Mouse (Mus musculus) CH12.LX (cell line): ENCODE data around the gene Cfap97d2. TPM values are rescaled to one million over a fixed set of nuclear protein-coding genes. Genes with fewer than 3 reads are reported as not detected.

ENCODE experiments used
- DNase-seq: peaks from one replicate; pipeline ENCODE4 v3.0.0-alpha.2; 2013; ENCODE audit errors: extremely low read depth
- H3K27ac ChIP-seq: 2 replicates; pipeline ENCODE4 v1.5.1; 2012; ENCODE audit warnings: low read depth, mild to moderate bottlenecking, control low read depth, moderate library complexity; ENCODE audit not compliant: insufficient read depth
- H3K27me3 ChIP-seq: replicated peaks from 2 replicates; pipeline ENCODE3; 2012; ENCODE audit warnings: inconsistent platforms
- H3K36me3 ChIP-seq, 2 experiments: replicated peaks in 1 of 2; 2 replicates each; pipeline versions ENCODE3 to v1.6.1; 2012; ENCODE audit warnings: inconsistent platforms in 1 of 2, low read length in 1 of 2, mild to moderate bottlenecking in 1 of 2, mixed read lengths in 1 of 2, moderate library complexity in 1 of 2; ENCODE audit not compliant: control insufficient read depth in 1 of 2, insufficient read depth in 1 of 2
- H3K4me1 ChIP-seq, 2 experiments: 2 replicates each; pipeline ENCODE4 v1.6.1; 2012; ENCODE audit warnings: inconsistent platforms in 1 of 2, moderate library complexity in 1 of 2; ENCODE audit not compliant: insufficient read depth in 2 of 2, control insufficient read depth in 1 of 2
- H3K4me2 ChIP-seq: 2 replicates; pipeline ENCODE4 v1.6.1; 2012; ENCODE audit warnings: low read depth, mild to moderate bottlenecking, control low read depth; ENCODE audit not compliant: poor library complexity, insufficient read depth, severe bottlenecking
- H3K4me3 ChIP-seq, 3 experiments: fragments of 150-350 bp in 1 of 3; sonication (generic) in 1 of 3; replicated peaks in 1 of 3; 2 replicates each; pipeline versions ENCODE3 to v1.5.1; 2011 to 2012; ENCODE audit warnings: low read depth in 2 of 3, low read length in 2 of 3, mild to moderate bottlenecking in 2 of 3, moderate library complexity in 2 of 3, control low read depth in 1 of 3, improper control_type of control experiment in 1 of 3, inconsistent platforms in 1 of 3, mixed read lengths in 1 of 3; ENCODE audit not compliant: poor library complexity in 1 of 3
- H3K79me2 ChIP-seq: replicated peaks from 2 replicates; pipeline ENCODE4 v1.6.1; 2012; ENCODE audit warnings: mild to moderate bottlenecking, moderate library complexity; ENCODE audit not compliant: control insufficient read depth, poor library complexity, insufficient read depth, severe bottlenecking; ENCODE audit errors: extremely low read depth
- H3K9ac ChIP-seq: 2 replicates; pipeline ENCODE4 v1.6.1; 2012; ENCODE audit warnings: low read depth, mild to moderate bottlenecking, control low read depth, moderate library complexity; ENCODE audit not compliant: insufficient read depth
- H3K9me3 ChIP-seq: replicated peaks from 2 replicates; pipeline ENCODE3; 2012; ENCODE audit warnings: low read length, inconsistent platforms, mixed read lengths
- BHLHE40 ChIP-seq: IDR thresholded peaks from 2 replicates; pipeline ENCODE4 v1.6.1; 2011; ENCODE audit warnings: mild to moderate bottlenecking, low read depth, low read length, improper control_type of control experiment
- CHD2 ChIP-seq: IDR thresholded peaks from 2 replicates; pipeline ENCODE4 v1.6.1; 2011; ENCODE audit warnings: low read length, improper control_type of control experiment
- CTCF ChIP-seq, 2 experiments: IDR thresholded peaks in 1 of 2; conservative IDR thresholded peaks in 1 of 2; 2 replicates each; pipeline ENCODE4 v1.5.1; 2011 to 2012; ENCODE audit warnings: low read depth in 2 of 2, low read length in 2 of 2, improper control_type of control experiment in 1 of 2, inconsistent platforms in 1 of 2, mild to moderate bottlenecking in 1 of 2, moderate library complexity in 1 of 2
- ETS1 ChIP-seq: conservative IDR thresholded peaks from 2 replicates; pipeline ENCODE4 v1.6.1; 2012; ENCODE audit warnings: low read depth, mild to moderate bottlenecking, inconsistent platforms, low read length, improper control_type of control experiment, moderate library complexity
- IRF4 ChIP-seq: IDR thresholded peaks from 2 replicates; pipeline ENCODE4 v1.6.1; 2014; ENCODE audit warnings: low read depth, mild to moderate bottlenecking, inconsistent platforms, low read length, improper control_type of control experiment
- JUN ChIP-seq: IDR thresholded peaks from 2 replicates; pipeline ENCODE4 v1.6.1; 2011; ENCODE audit warnings: low read depth, mild to moderate bottlenecking, low read length, improper control_type of control experiment, moderate library complexity; ENCODE audit not compliant: insufficient read depth
- KAT2A ChIP-seq: IDR thresholded peaks from 2 replicates; pipeline ENCODE4 v1.6.1; 2012; ENCODE audit warnings: low read length, improper control_type of control experiment, inconsistent platforms; ENCODE audit not compliant: insufficient replicate concordance
- MAX ChIP-seq: IDR thresholded peaks from 2 replicates; pipeline ENCODE4 v1.6.1; 2011; ENCODE audit warnings: low read length, improper control_type of control experiment
- MAZ ChIP-seq: IDR thresholded peaks from 2 replicates; pipeline ENCODE4 v1.6.1; 2012; ENCODE audit warnings: low read depth, mild to moderate bottlenecking, inconsistent platforms, low read length, improper control_type of control experiment, moderate library complexity
- MEF2A ChIP-seq: IDR thresholded peaks from 2 replicates; pipeline ENCODE4 v1.6.1; 2014; ENCODE audit warnings: low read depth, mild to moderate bottlenecking, inconsistent platforms, low read length, improper control_type of control experiment, borderline replicate concordance
- MXI1 ChIP-seq: IDR thresholded peaks from 2 replicates; pipeline ENCODE4 v1.6.1; 2011; ENCODE audit warnings: mild to moderate bottlenecking, low read depth, low read length, improper control_type of control experiment
- MYC ChIP-seq: IDR thresholded peaks from 2 replicates; pipeline ENCODE4 v1.6.1; 2011; ENCODE audit warnings: low read depth, mild to moderate bottlenecking, improper control_type of control experiment, low read length
- NRF1 ChIP-seq: IDR thresholded peaks from 2 replicates; pipeline ENCODE4 v1.6.1; 2014; ENCODE audit warnings: low read depth, mild to moderate bottlenecking, inconsistent platforms, low read length, improper control_type of control experiment, moderate library complexity
- POLR2AphosphoS2 ChIP-seq: IDR thresholded peaks from 2 replicates; pipeline ENCODE4 v1.6.1; 2011; ENCODE audit warnings: low read depth, low read length, improper control_type of control experiment
- RAD21 ChIP-seq: IDR thresholded peaks from 2 replicates; pipeline ENCODE4 v1.6.1; 2011; ENCODE audit warnings: low read depth, mild to moderate bottlenecking, low read length, improper control_type of control experiment, moderate library complexity
- RCOR1 ChIP-seq: conservative IDR thresholded peaks from 2 replicates; pipeline ENCODE4 v1.6.1; 2012; ENCODE audit warnings: low read depth, mild to moderate bottlenecking, inconsistent platforms, low read length, improper control_type of control experiment
- TBP ChIP-seq: conservative IDR thresholded peaks from 2 replicates; pipeline ENCODE4 v1.6.1; 2011; ENCODE audit warnings: low read depth, low read length, improper control_type of control experiment
- TCF12 ChIP-seq: IDR thresholded peaks from 2 replicates; pipeline ENCODE4 v1.6.1; 2014; ENCODE audit warnings: low read depth, mild to moderate bottlenecking, inconsistent platforms, low read length, improper control_type of control experiment
- USF1 ChIP-seq: IDR thresholded peaks from 2 replicates; pipeline ENCODE4 v1.6.1; 2014; ENCODE audit warnings: low read depth, mild to moderate bottlenecking, inconsistent platforms, low read length, improper control_type of control experiment
- USF2 ChIP-seq: conservative IDR thresholded peaks from 2 replicates; pipeline ENCODE4 v1.6.1; 2011; ENCODE audit warnings: low read depth, low read length, improper control_type of control experiment
- ZC3H11A ChIP-seq: IDR thresholded peaks from 2 replicates; pipeline ENCODE4 v1.6.1; 2012; ENCODE audit warnings: low read depth, mild to moderate bottlenecking, inconsistent platforms, low read length, improper control_type of control experiment
- ZKSCAN1 ChIP-seq: IDR thresholded peaks from 2 replicates; pipeline ENCODE4 v1.6.1; 2012; ENCODE audit warnings: low read depth, inconsistent platforms, low read length, improper control_type of control experiment, borderline replicate concordance
- ZNF384 ChIP-seq: IDR thresholded peaks from 2 replicates; pipeline ENCODE4 v1.6.1; 2012; ENCODE audit warnings: low read depth, low read length, improper control_type of control experiment, inconsistent platforms
- dilution Hi-C: fragments of 300-500 bp; cut with MboI; formaldehyde crosslinking; loops from 2 replicates; pipeline ENCODE4 v1.14.3; 2020; ENCODE audit warnings: low sequenced_read_pairs; ENCODE audit not compliant: extremely low pct_unique_long_range_greater_than_20kb, extremely low pct_ligation_motif_present
- in situ Hi-C: fragments of 300-500 bp; cut with MboI; formaldehyde crosslinking; loops from 3 replicates; pipeline ENCODE4 v1.14.3; 2019; ENCODE audit warnings: low sequenced_read_pairs, low pct_ligation_motif_present, low pct_unique_long_range_greater_than_20kb, mixed read lengths
- polyA plus RNA-seq: library from polyadenylated mRNA; unstranded; fragments of >175 nt; gene quantifications from 2 replicates; pipeline ENCODE4 v1.2.1, GENCODE M21; 2012; ENCODE audit warnings: low read depth; ENCODE audit not compliant: insufficient read length
- total RNA-seq, 2 experiments: library from RNA; depleted of rRNA; stranded (reverse); fragments of 300-350 nt in 1 of 2; fragments of >200 nt in 1 of 2; gene quantifications; 2 replicates each; pipeline ENCODE4 v1.2.3; 2012 to 2014

The Cfap97d2 gene
- total and polyA plus RNA-seq, 3 experiments, result not detected

DNA sequence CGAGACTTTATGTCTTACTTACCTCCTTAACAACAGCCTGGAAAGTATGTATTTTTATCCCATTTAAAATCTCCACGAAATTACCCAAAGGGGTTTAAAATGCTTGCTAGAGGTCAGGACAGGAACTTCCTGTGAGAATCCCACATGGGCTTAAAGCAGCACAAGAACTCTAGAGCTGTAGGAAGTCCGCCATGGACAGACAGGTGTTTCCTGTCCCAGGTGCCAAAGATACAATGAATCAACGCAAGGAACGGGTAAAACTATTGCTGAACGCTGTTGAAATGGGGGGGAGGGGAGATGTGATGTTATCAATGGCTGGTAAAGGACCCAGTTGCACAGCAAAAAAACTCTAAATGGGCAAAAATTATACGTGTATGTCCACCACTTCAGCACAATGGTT, 21.6 kb upstream of the Cfap97d2 start:
- no peak overlapping the region for H3K27ac ChIP-seq
- no peaks in the 10 kb centered on the region for H3K79me2 ChIP-seq
- H3K9me3 ChIP-seq, result no peaks in the 10 kb centered on the region
- H3K4me1 ChIP-seq, result peaks cover 8 to 40% of the 10 kb centered on the region in 2 experiments
- no peak overlapping the region for H3K4me3 ChIP-seq
- H3K4me2 ChIP-seq, result no peak overlapping the region
- TF ChIP-seq CHD2, result no peak
- no peak for TF ChIP-seq MAX
- TF ChIP-seq MXI1, result no peak
- in situ Hi-C loops, result no loop called here
- peaks cover 1% of the 10 kb centered on the region for H3K27me3 ChIP-seq
- dilution Hi-C loops, result no loop called here
- H3K36me3 ChIP-seq, result no peaks in the 10 kb centered on the region
- H3K9ac ChIP-seq, result no peak overlapping the region
- no peak for DNase-seq

DNA sequence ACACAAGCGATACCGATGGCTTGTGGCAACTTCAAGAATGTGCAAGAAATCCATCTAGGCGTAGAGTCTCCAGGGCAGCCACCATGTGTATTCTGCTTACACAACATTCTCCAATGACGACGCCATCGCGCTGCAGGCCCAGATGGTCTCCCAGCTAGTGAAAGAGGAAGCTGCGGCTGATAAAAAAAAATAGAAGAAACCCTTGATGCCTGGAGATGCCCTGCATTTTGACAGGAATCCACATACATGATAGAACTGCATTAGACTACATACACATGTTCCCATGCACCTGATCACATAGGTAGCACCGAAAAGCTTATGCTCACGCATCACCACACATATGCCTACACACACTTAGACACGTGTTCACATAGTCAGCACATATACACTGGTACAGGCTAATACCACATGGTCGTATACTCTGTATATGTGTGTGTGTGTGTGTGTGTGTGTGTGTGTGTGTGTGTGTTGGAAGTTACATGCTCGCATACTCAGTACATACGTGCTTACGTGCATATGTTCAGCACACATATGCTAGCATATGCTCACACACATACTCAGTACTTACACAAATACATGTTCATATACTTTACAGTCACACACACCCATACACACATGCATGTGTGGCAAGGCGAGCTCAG, 19.9 kb upstream of the Cfap97d2 start:
- in situ Hi-C loops (no loop called here), dilution Hi-C loops (no loop called here)
- Histone ChIP-seq H3K4me2 (no peak overlapping the region), H3K9ac (no peak overlapping the region), H3K36me3 (no peaks in the 10 kb centered on the region), H3K27ac (no peak overlapping the region), H3K9me3 (no peaks in the 10 kb centered on the region), H3K27me3 (no peaks in the 10 kb centered on the region), H3K79me2 (no peaks in the 10 kb centered on the region), H3K4me3 (no peak overlapping the region), H3K4me1 (peaks cover 8 to 34% of the 10 kb centered on the region in 2 experiments)
- TF ChIP-seq MAX (no peak), ZC3H11A (no peak), ZNF384 (peak; percentile 72), RCOR1 (no peak), ETS1 (no peak)
- DNase-seq, result peak; percentile 51

DNA sequence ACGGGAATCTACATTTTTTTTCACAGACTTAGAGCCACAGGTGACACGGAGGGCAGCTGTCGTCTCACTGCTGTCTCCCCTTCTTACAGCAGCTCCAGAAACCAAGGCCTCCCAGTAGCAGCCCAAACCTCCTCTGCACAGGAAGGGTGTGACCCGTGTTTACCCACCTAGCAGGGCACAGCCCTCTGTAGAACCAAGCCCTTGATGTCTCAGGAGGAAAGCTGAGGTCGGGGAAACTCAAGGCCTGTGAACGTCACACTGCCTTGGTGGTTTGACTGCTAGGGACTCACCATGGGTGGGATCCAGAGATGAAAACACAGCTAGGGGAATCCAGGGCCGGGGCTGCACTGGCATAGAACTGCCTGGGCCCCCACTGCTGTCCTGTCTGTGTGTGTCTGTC, 19.3 kb upstream of the Cfap97d2 start:
- dilution Hi-C loops (no loop called here), in situ Hi-C loops (no loop called here)
- Histone ChIP-seq H3K9me3 (no peaks in the 10 kb centered on the region), H3K27ac (no peak overlapping the region), H3K79me2 (no peaks in the 10 kb centered on the region), H3K4me3 (no peak overlapping the region), H3K27me3 (no peaks in the 10 kb centered on the region), H3K36me3 (no peaks in the 10 kb centered on the region), H3K4me1 (peaks cover 8 to 34% of the 10 kb centered on the region in 2 experiments), H3K9ac (no peak overlapping the region), H3K4me2 (no peak overlapping the region)
- TF ChIP-seq MEF2A (no peak), ZKSCAN1 (no peak), USF1 (no peak), MAZ (no peak), IRF4 (no peak), BHLHE40 (no peak), JUN (no peak), KAT2A (no peak), MYC (no peak), CTCF (conservative IDR thresholded peaks at IDR 0.05 in 1 of 2, IDR thresholded peaks at IDR 0.05 in 1 of 2; ENCODE audit: low read depth in 2 of 2, low read length in 2 of 2) (no peak), TCF12 (no peak), NRF1 (no peak), RAD21 (no peak), USF2 (no peak), TBP (no peak), POLR2AphosphoS2 (no peak)
- DNase-seq, result no peak
